Comparison of ENCODE assay signal across 13 mouse cellular contexts in genomic region chr2:26460837-26461236, GRCm38 (mm10). TPM values are rescaled to one million over a fixed set of nuclear protein-coding genes. Genes with fewer than 3 reads are reported as not detected.
DNase-seq lines count a peak whose midpoint lies in the region; ATAC-seq and TF ChIP-seq lines count a peak whose summit lies in the region.
"Had no signal": no experiment of that assay in that cellular context is flagged by ENCODE, and none has a peak within 500 bp of the region (broad histone marks: within the 10 kb centered on the region; RNA-seq: fewer than 3 reads in every experiment).

No protein-coding gene starts in this region.

- ATAC-seq in kidney, embryonic 14.5 days (ENCODE audit: low FRiP score, low TSS enrichment), result no peak
- no peak for ATAC-seq in midbrain, embryonic 14.5 days (ENCODE audit: low FRiP score, low TSS enrichment)
- no peak for ATAC-seq in midbrain, postnatal 0 days (ENCODE audit: low FRiP score)
- ATAC-seq in G1E (ENCODE audit: extremely low read depth, insufficient number of reproducible peaks, low FRiP score, poor library complexity, severe bottlenecking), result no peak
- ATAC-seq: forebrain, embryonic 13.5 days; intestine, embryonic 15.5 days had no signal

- DNase-seq in kidney, postnatal 10 days, result peak; percentile 21
- no peak for DNase-seq in midbrain, embryonic 14.5 days
- DNase-seq in midbrain, postnatal 0 days (ENCODE audit: low spot score), result no peak
- no peak for DNase-seq in G1E (ENCODE audit: low spot score)
- DNase-seq in thymus, postnatal 36 days, result peak; percentile 59 to 74
- DNase-seq in frontal cortex, postnatal 25 days (ENCODE audit: low spot score in 2 of 2), result no peak
- no peak for DNase-seq in adipocyte (ENCODE audit: low spot score)
- DNase-seq: cerebellum, adult 11-12 months; gastrocnemius, postnatal 10 days had no signal

- no peak overlapping the region for H3K9ac ChIP-seq in kidney, embryonic 14.5 days (ENCODE audit: low read depth, low read length)
- no peak overlapping the region for H3K9ac ChIP-seq in midbrain, embryonic 14.5 days (replicated peaks; ENCODE audit: low read length)
- no peak overlapping the region for H3K9ac ChIP-seq in midbrain, postnatal 0 days (replicated peaks; ENCODE audit: low read length, poor library complexity, severe bottlenecking)
- H3K9ac ChIP-seq: forebrain, embryonic 13.5 days; intestine, embryonic 15.5 days; limb, embryonic 15.5 days had no signal

- H3K9me3 ChIP-seq in kidney, embryonic 14.5 days (ENCODE audit: control insufficient read depth, low read length), result no peaks in the 10 kb centered on the region
- no peaks in the 10 kb centered on the region for H3K9me3 ChIP-seq in midbrain, embryonic 14.5 days (ENCODE audit: control insufficient read depth, low read length)
- H3K9me3 ChIP-seq in midbrain, postnatal 0 days (ENCODE audit: low read length), result no peaks in the 10 kb centered on the region
- H3K9me3 ChIP-seq in G1E (replicated peaks), result no peaks in the 10 kb centered on the region
- H3K9me3 ChIP-seq: forebrain, embryonic 13.5 days; intestine, embryonic 15.5 days; limb, embryonic 15.5 days had no signal

- H3K36me3 ChIP-seq in kidney, embryonic 14.5 days (ENCODE audit: control insufficient read depth, insufficient read depth, low read length), result peaks cover 74% of the 10 kb centered on the region
- peaks cover 61% of the 10 kb centered on the region for H3K36me3 ChIP-seq in midbrain, embryonic 14.5 days (ENCODE audit: control insufficient read depth, insufficient read depth, low read length)
- H3K36me3 ChIP-seq in midbrain, postnatal 0 days (ENCODE audit: insufficient read depth, low read length), result peaks cover 25% of the 10 kb centered on the region
- peaks cover 14% of the 10 kb centered on the region for H3K36me3 ChIP-seq in G1E (replicated peaks)

- H3K27ac ChIP-seq in kidney, embryonic 14.5 days (ENCODE audit: low read depth, low read length), result no peak overlapping the region
- 0 out of 2 replicates have a peak overlapping the region, but pooled peaks have one; percentile 32 for H3K27ac ChIP-seq in midbrain, embryonic 14.5 days (replicated peaks; ENCODE audit: low read depth, low read length)
- H3K27ac ChIP-seq in midbrain, postnatal 0 days (ENCODE audit: low read depth, low read length), result no peak overlapping the region
- H3K27ac ChIP-seq: intestine, embryonic 15.5 days had no signal

- no peaks in the 10 kb centered on the region for H3K27me3 ChIP-seq in kidney, embryonic 14.5 days (ENCODE audit: control insufficient read depth, insufficient read depth, low read length)
- H3K27me3 ChIP-seq in midbrain, embryonic 14.5 days (ENCODE audit: control insufficient read depth, insufficient read depth, low read length), result no peaks in the 10 kb centered on the region
- H3K27me3 ChIP-seq in midbrain, postnatal 0 days (ENCODE audit: insufficient read depth, low read length), result no peaks in the 10 kb centered on the region
- peaks cover 14% of the 10 kb centered on the region; the same call in 1 of the 2 replicates for H3K27me3 ChIP-seq in G1E (ENCODE audit: insufficient read depth, low read length)
- H3K27me3 ChIP-seq: forebrain, embryonic 13.5 days; intestine, embryonic 15.5 days; limb, embryonic 15.5 days had no signal

- no peak overlapping the region for H3K4me3 ChIP-seq in kidney, embryonic 14.5 days (ENCODE audit: low read length)
- H3K4me3 ChIP-seq in midbrain, embryonic 14.5 days (replicated peaks; ENCODE audit: low read depth, low read length), result no peak overlapping the region
- no peak overlapping the region for H3K4me3 ChIP-seq in midbrain, postnatal 0 days (ENCODE audit: low read depth, low read length)
- H3K4me3 ChIP-seq in G1E (ENCODE audit: low read depth, low read length), result 0 out of 2 replicates have a peak overlapping the region, but pooled peaks have one; percentile 5
- H3K4me3 ChIP-seq: forebrain, embryonic 13.5 days; intestine, embryonic 15.5 days; limb, embryonic 15.5 days had no signal

- WGBS in kidney, embryonic 14.5 days, result 90% methylated on average over 13 of the region's 13 CpGs
- 94% methylated on average over 13 of the region's 13 CpGs for WGBS in midbrain, embryonic 14.5 days
- WGBS in midbrain, postnatal 0 days, result 90% methylated on average over 13 of the region's 13 CpGs

- TF ChIP-seq CTCF in midbrain, postnatal 0 days (IDR thresholded peaks at IDR 0.05), result no peak
- no peak for TF ChIP-seq CTCF in G1E (IDR thresholded peaks at IDR 0.05; ENCODE audit: low read depth, low read length)

- H3K4me2 ChIP-seq in kidney, embryonic 14.5 days (replicated peaks; ENCODE audit: low read depth, low read length), result no peak overlapping the region
- H3K4me2 ChIP-seq in midbrain, embryonic 14.5 days (ENCODE audit: low read length), result no peak overlapping the region
- no peak overlapping the region for H3K4me2 ChIP-seq in midbrain, postnatal 0 days (ENCODE audit: low read depth, low read length, poor library complexity, severe bottlenecking)
- H3K4me2 ChIP-seq: forebrain, embryonic 13.5 days; intestine, embryonic 15.5 days; limb, embryonic 15.5 days had no signal

- H3K4me1 ChIP-seq in kidney, embryonic 14.5 days (ENCODE audit: control insufficient read depth, insufficient read depth, low read length), result peaks cover 22% of the 10 kb centered on the region
- H3K4me1 ChIP-seq in midbrain, embryonic 14.5 days (ENCODE audit: control insufficient read depth, insufficient read depth, low read length), result no peaks in the 10 kb centered on the region
- no peaks in the 10 kb centered on the region for H3K4me1 ChIP-seq in midbrain, postnatal 0 days (ENCODE audit: insufficient read depth, low read length)
- H3K4me1 ChIP-seq in G1E (ENCODE audit: insufficient read depth, low read depth, low read length), result peaks cover 24% of the 10 kb centered on the region

RNA-seq across cellular contexts. Expression of gene Sec16a, which starts 15.8 kb away (rescaled TPM):
- 18.9 and 43.9 TPM in 2 replicates for polyA plus RNA-seq in kidney, embryonic 14.5 days (2014; fragmentation: Nextera tagmentation; extraction: Ambion mirVana)
- 24.3 and 32.4 TPM in 2 replicates for polyA plus RNA-seq in midbrain, embryonic 14.5 days (2014; fragmentation: Nextera tagmentation; extraction: Ambion mirVana)
- 63.3 and 76.7 TPM in 2 replicates for total RNA-seq in midbrain, postnatal 0 days (2014; rRNA removed)
- 9.9 and 12.6 TPM in 2 replicates for polyA plus RNA-seq in midbrain, postnatal 0 days (2015; fragmentation: Nextera tagmentation; extraction: Ambion mirVana)
- total RNA-seq in G1E (2014; fragmentation: Nextera tagmentation) (74.0 and 83.5 TPM in 2 replicates), G1E (2017) (31.9 and 34.4 TPM in 2 replicates)
- polyA plus RNA-seq in G1E (2012), result 24.8 and 37.8 TPM in 2 replicates

RNA-seq across cellular contexts. Expression of gene Inpp5e, which starts 51.8 kb away (rescaled TPM):
- polyA plus RNA-seq in kidney, embryonic 14.5 days (2014; fragmentation: Nextera tagmentation; extraction: Ambion mirVana), result 13.7 and 24.7 TPM in 2 replicates
- polyA plus RNA-seq in midbrain, embryonic 14.5 days (2014; fragmentation: Nextera tagmentation; extraction: Ambion mirVana), result 20.7 and 26.3 TPM in 2 replicates
- total RNA-seq in midbrain, postnatal 0 days (2014; rRNA removed), result 29.0 and 32.2 TPM in 2 replicates
- 16.5 and 18.2 TPM in 2 replicates for polyA plus RNA-seq in midbrain, postnatal 0 days (2015; fragmentation: Nextera tagmentation; extraction: Ambion mirVana)
- 19.7 and 23.0 TPM in 2 replicates for total RNA-seq in G1E (2014; fragmentation: Nextera tagmentation)
- 7.6 and 8.2 TPM in 2 replicates for total RNA-seq in G1E (2017)
- 16.0 and 16.2 TPM in 2 replicates for polyA plus RNA-seq in G1E (2012)

RNA-seq across cellular contexts. Expression of gene Notch1, which starts 55.6 kb away (rescaled TPM):
- polyA plus RNA-seq in kidney, embryonic 14.5 days (2014; fragmentation: Nextera tagmentation; extraction: Ambion mirVana), result 33.4 and 45.1 TPM in 2 replicates
- polyA plus RNA-seq in midbrain, embryonic 14.5 days (2014; fragmentation: Nextera tagmentation; extraction: Ambion mirVana), result 22.0 and 33.9 TPM in 2 replicates
- 48.9 and 65.8 TPM in 2 replicates for total RNA-seq in midbrain, postnatal 0 days (2014; rRNA removed)
- polyA plus RNA-seq in midbrain, postnatal 0 days (2015; fragmentation: Nextera tagmentation; extraction: Ambion mirVana), result 6.8 and 7.6 TPM in 2 replicates
- not detected in 2 replicates for total RNA-seq in G1E (2014; fragmentation: Nextera tagmentation)
- total RNA-seq in G1E (2017), result 0.06 and 0.71 TPM in 2 replicates
- 0.02 and 0.06 TPM in 2 replicates for polyA plus RNA-seq in G1E (2012)

Comparison
In these comparisons a context has a peak if more than half of its experiments do, and no peak if none do; other contexts are left out.
1. DNase-seq: peak in kidney, postnatal 10 days (single experiment) and thymus, postnatal 36 days (2 of 2); none in midbrain, embryonic 14.5 days (single experiment), midbrain, postnatal 0 days (single experiment), G1E (single experiment), frontal cortex, postnatal 25 days (0 of 2) and adipocyte (single experiment).